Mouse (Mus musculus) cerebellum, adult (tissue): ENCODE results near the gene Slc13a4.

ENCODE experiments used
- ATAC-seq: cut with Nextera tagmentation; 2 replicates; pipeline ENCODE4 v1.9.2; 2017; ENCODE audit warnings: mild to moderate bottlenecking, moderate library complexity, mixed read lengths; ENCODE audit not compliant: insufficient number of reproducible peaks, low FRiP score, low TSS enrichment

Gene Slc13a4

GRCm38 (mm10) chr6:35303355-35303900 is 4.5 kb downstream of the Slc13a4 start:
- ATAC-seq = no peak

- ATAC-seq = no peak
Measured at GRCm38 (mm10) chr6:35302581-35302980, 5.3 kb downstream of the Slc13a4 start.

- ATAC-seq = no peak
Measured at GRCm38 (mm10) chr6:35298323-35298722, 9.6 kb downstream of the Slc13a4 start.

GRCm38 (mm10) chr6:35297516-35298227 is 10.3 kb downstream of the Slc13a4 start:
- no peak for ATAC-seq

GRCm38 (mm10) chr6:35297001-35297400 is 10.9 kb downstream of the Slc13a4 start:
- no peak for ATAC-seq

- no peak for ATAC-seq
Measured at GRCm38 (mm10) chr6:35294964-35295363, 13.0 kb downstream of the Slc13a4 start.

GRCm38 (mm10) chr6:35289676-35290075 is 18.3 kb downstream of the Slc13a4 start:
- no peak for ATAC-seq

GRCm38 (mm10) chr6:35288920-35289319 is 19.0 kb downstream of the Slc13a4 start:
- no peak for ATAC-seq

- peak; percentile 41; the same call in 1 of the 2 replicates for ATAC-seq
Measured at GRCm38 (mm10) chr6:35288114-35288761, 19.7 kb downstream of the Slc13a4 start.

GRCm38 (mm10) chr6:35279306-35279705 is 28.6 kb downstream of the Slc13a4 start:
- ATAC-seq = no peak

GRCm38 (mm10) chr6:35277903-35278587 is 29.9 kb downstream of the Slc13a4 start:
- no peak for ATAC-seq

- no peak for ATAC-seq
Measured at GRCm38 (mm10) chr6:35273391-35274082, 34.4 kb downstream of the Slc13a4 start.

- no peak for ATAC-seq
Measured at GRCm38 (mm10) chr6:35271868-35272765, 35.8 kb downstream of the Slc13a4 start.

GRCm38 (mm10) chr6:35271094-35271855 is 36.7 kb downstream of the Slc13a4 start:
- peak; percentile 33; the same call in 1 of the 2 replicates for ATAC-seq

GRCm38 (mm10) chr6:35269643-35270042 is 38.3 kb downstream of the Slc13a4 start:
- no peak for ATAC-seq

GRCm38 (mm10) chr6:35268711-35269110 is 39.2 kb downstream of the Slc13a4 start:
- ATAC-seq = no peak

- no peak for ATAC-seq
Measured at GRCm38 (mm10) chr6:35265580-35266278, 42.2 kb downstream of the Slc13a4 start.

- no peak for ATAC-seq
Measured at GRCm38 (mm10) chr6:35260531-35260930, 47.4 kb downstream of the Slc13a4 start.
